ENCODE assay signal across 8 mouse cellular contexts in genomic region chr6:119472135-119472534, GRCm38 (mm10). TPM values are rescaled to one million over a fixed set of nuclear protein-coding genes. Genes with fewer than 3 reads are reported as not detected.
DNase-seq lines count a peak whose midpoint lies in the region; ATAC-seq and TF ChIP-seq lines count a peak whose summit lies in the region.

No protein-coding gene starts in this region.

- peaks cover 13 to 29% of the 10 kb centered on the region in 2 experiments for H3K4me1 ChIP-seq in MEL (ENCODE audit: control insufficient read depth in 1 of 2, insufficient read depth in 2 of 2, low read length in 2 of 2)
- H3K4me1 ChIP-seq in liver, embryonic 14.5 days (replicated peaks; ENCODE audit: control insufficient read depth in 2 of 2, insufficient read depth in 2 of 2, low read length in 1 of 2): peaks cover 0 to 7% of the 10 kb centered on the region in 2 experiments; a peak in 2 of 4 replicates

- no peaks in the 10 kb centered on the region for H3K79me2 ChIP-seq in MEL (ENCODE audit: control insufficient read depth, insufficient read depth, low read length, poor library complexity)

- no peak overlapping the region for H3K27ac ChIP-seq in MEL (ENCODE audit: control insufficient read depth, low read depth, low read length)
- no peak overlapping the region for H3K27ac ChIP-seq in liver, embryonic 14.5 days

- no peak overlapping the region for H3K9ac ChIP-seq in MEL (ENCODE audit: control insufficient read depth, low read depth, low read length, poor library complexity, severe bottlenecking)
- H3K9ac ChIP-seq in liver, embryonic 14.5 days (replicated peaks): no peak overlapping the region

- H3K27me3 ChIP-seq in MEL (ENCODE audit: control insufficient read depth in 1 of 2, insufficient read depth in 2 of 2, low read length in 2 of 2): no peaks in the 10 kb centered on the region
- H3K27me3 ChIP-seq in liver, embryonic 14.5 days (ENCODE audit: control insufficient read depth, insufficient read depth, low read length): no peaks in the 10 kb centered on the region

- no peak for TF ChIP-seq EP300 in MEL (IDR thresholded peaks at IDR 0.05; ENCODE audit: low read depth in 1 of 2, low read length in 2 of 2)
- no peak for TF ChIP-seq EP300 in liver, embryonic 14.5 days (IDR thresholded peaks at IDR 0.05; ENCODE audit: low read depth)

- 19% methylated on average over 5 of the region's 5 CpGs for WGBS in liver, embryonic 14.5 days (ENCODE audit: insufficient replicate concordance)

- intact Hi-C loops in left cerebral cortex, postnatal 14 days (cut with DNase I): no loop called here
- intact Hi-C loops in left cerebral cortex, postnatal 25 days (cut with DNase I): no loop called here
- intact Hi-C loops in left cerebral cortex, postnatal 36 days (cut with DNase I): no loop called here

- no peak for ATAC-seq in liver, embryonic 14.5 days (ENCODE audit: insufficient read depth)

- no peak overlapping the region for H3K4me2 ChIP-seq in liver, embryonic 14.5 days (ENCODE audit: low read depth)

- no peak; the same call in 1 of the 2 replicates for TF ChIP-seq RAD21 in MEL (IDR thresholded peaks at IDR 0.05; ENCODE audit: low read depth, low read length)

- peak overlapping the region; percentile 34 to 41; a peak in 3 of 4 replicates for H3K4me3 ChIP-seq in MEL (ENCODE audit: control insufficient read depth in 1 of 2, insufficient read depth in 1 of 2, low read depth in 2 of 2, low read length in 2 of 2)
- H3K4me3 ChIP-seq in liver, embryonic 14.5 days (ENCODE audit: insufficient read depth in 1 of 2, low read depth in 2 of 2, low read length in 2 of 2): no peak overlapping the region

- no peak for TF ChIP-seq POLR2A in MEL (IDR thresholded peaks at IDR 0.05; ENCODE audit: control insufficient read depth in 1 of 2, insufficient read depth in 1 of 2, low read depth in 1 of 2, low read length in 2 of 2, poor library complexity in 1 of 2)

- H3K9me3 ChIP-seq in MEL (replicated peaks; ENCODE audit: insufficient read depth, low read length): no peaks in the 10 kb centered on the region
- H3K9me3 ChIP-seq in liver, embryonic 14.5 days (ENCODE audit: control insufficient read depth, low read length): no peaks in the 10 kb centered on the region

- H3K36me3 ChIP-seq in MEL (ENCODE audit: control insufficient read depth in 1 of 2, insufficient read depth in 2 of 2, low read length in 2 of 2): peaks cover 0 to 26% of the 10 kb centered on the region in 2 experiments; a peak in 2 of 4 replicates
- H3K36me3 ChIP-seq in liver, embryonic 14.5 days (replicated peaks; ENCODE audit: control insufficient read depth, insufficient read depth, low read depth): no peaks in the 10 kb centered on the region

- TF ChIP-seq CTCF in MEL (IDR thresholded peaks at IDR 0.05 in 2 of 3, conservative IDR thresholded peaks at IDR 0.05 in 1 of 3; ENCODE audit: control insufficient read depth in 1 of 3, insufficient read depth in 1 of 3, low read depth in 2 of 3, low read length in 3 of 3, poor library complexity in 1 of 3, severe bottlenecking in 1 of 3): peak; percentile 75 to 93 (median 75)
- peak; percentile 93 for TF ChIP-seq CTCF in liver, embryonic 14.5 days (IDR thresholded peaks at IDR 0.05; ENCODE audit: low read depth)

- DNase-seq in left cerebral cortex, postnatal 14 days (ENCODE audit: low spot score in 2 of 2): peak; percentile 52 to 62
- no peak for DNase-seq in left cerebral cortex, postnatal 25 days (ENCODE audit: low spot score in 2 of 2)
- peak; percentile 67 for DNase-seq in MEL (ENCODE audit: low read depth, low spot score)
- DNase-seq in cerebellum, adult 9-10 months: peak; percentile 60
- DNase-seq in gastrocnemius, postnatal 4 days (ENCODE audit: low spot score in 2 of 2): peak; percentile 46 to 63
- peak in 1 of 3 experiments; percentile 32 for DNase-seq in liver, embryonic 14.5 days (ENCODE audit: low read depth in 3 of 3, low spot score in 3 of 3)
- peak; percentile 81 for DNase-seq in retina, postnatal 1 day
- no peak for DNase-seq in left cerebral cortex, postnatal 36 days (ENCODE audit: low spot score in 2 of 2)

TF ChIP-seq in MEL, 35 proteins besides CTCF, POLR2A, EP300 and RAD21:
- TF ChIP-seq ZNF384 (IDR thresholded peaks at IDR 0.05; ENCODE audit: low read depth, low read length) (no peak), KAT2A (conservative IDR thresholded peaks at IDR 0.05; ENCODE audit: low read depth, low read length) (no peak), MAZ (IDR thresholded peaks at IDR 0.05; ENCODE audit: low read depth, low read length) (no peak), MAFK (IDR thresholded peaks at IDR 0.05; ENCODE audit: borderline replicate concordance, low read depth, low read length) (no peak)

RNA-seq across cellular contexts. Expression of gene Fbxl14, which starts 7.3 kb away (rescaled TPM):
- 10 to 100 TPM; 25.3 to 26.8 TPM for total RNA-seq in left cerebral cortex, postnatal 14 days (2021)
- 10 to 100 TPM; 33.5 to 34.3 TPM for total RNA-seq in left cerebral cortex, postnatal 25 days (2021)
- 58.1 and 59.7 TPM in 2 replicates for total RNA-seq in MEL (2012; rRNA removed)
- 10 to 100 TPM in 1 of 2 experiments, not detected in 1; 65.4 TPM for polyA plus RNA-seq in MEL (2012; ENCODE audit: insufficient read depth in 1 of 2, insufficient read length in 2 of 2, low read depth in 1 of 2, low replicate concordance in 2 of 2, missing spikeins in 1 of 2)
- total RNA-seq in gastrocnemius, postnatal 4 days (2021): 10 to 100 TPM; 18.4 to 19.5 TPM
- polyA plus RNA-seq in liver, embryonic 14.5 days (2012; rRNA removed): 16.3 and 18.8 TPM in 2 replicates
- 3.7 and 3.9 TPM in 2 replicates for polyA plus RNA-seq in liver, embryonic 14.5 days (2014; fragmentation: Nextera tagmentation; extraction: Ambion mirVana)
- 10 to 100 TPM; 31.8 to 35.5 TPM for total RNA-seq in left cerebral cortex, postnatal 36 days (2021)

RNA-seq across cellular contexts. Expression of gene Adipor2, which starts 54.6 kb away (rescaled TPM):
- 10 to 100 TPM; 37.7 to 44.4 TPM for total RNA-seq in left cerebral cortex, postnatal 14 days (2021)
- 10 to 100 TPM; 36.6 to 40.2 TPM for total RNA-seq in left cerebral cortex, postnatal 25 days (2021)
- 37.9 and 41.3 TPM in 2 replicates for total RNA-seq in MEL (2012; rRNA removed)
- 10 to 100 TPM in 1 of 2 experiments, not detected in 1; 37.6 TPM for polyA plus RNA-seq in MEL (2012; ENCODE audit: insufficient read depth in 1 of 2, insufficient read length in 2 of 2, low read depth in 1 of 2, low replicate concordance in 2 of 2, missing spikeins in 1 of 2)
- 10 to 100 TPM; 56.3 to 63.4 TPM for total RNA-seq in gastrocnemius, postnatal 4 days (2021)
- 16.5 and 18.4 TPM in 2 replicates for polyA plus RNA-seq in liver, embryonic 14.5 days (2012; rRNA removed)
- 17.7 and 19.2 TPM in 2 replicates for polyA plus RNA-seq in liver, embryonic 14.5 days (2014; fragmentation: Nextera tagmentation; extraction: Ambion mirVana)
- total RNA-seq in left cerebral cortex, postnatal 36 days (2021): 10 to 100 TPM; 38.4 to 39.3 TPM

Comparison
In these comparisons a context has a peak if more than half of its experiments do, and no peak if none do; other contexts are left out.
1. DNase-seq: peak in left cerebral cortex, postnatal 14 days (2 of 2), MEL (single experiment), cerebellum, adult 9-10 months (single experiment), gastrocnemius, postnatal 4 days (2 of 2) and retina, postnatal 1 day (single experiment); none in left cerebral cortex, postnatal 25 days (0 of 2) and left cerebral cortex, postnatal 36 days (0 of 2).
2. H3K4me3 ChIP-seq: peak in MEL (2 of 2); none in liver, embryonic 14.5 days (0 of 2).